Mouse (Mus musculus) intestine, postnatal 0 days (tissue): ENCODE data around the gene Duox2. TPM values are rescaled to one million over a fixed set of nuclear protein-coding genes. Genes with fewer than 3 reads are reported as not detected.

ENCODE experiments used
- ATAC-seq: fragments of 200-750 bp; cut with Nextera tagmentation; 2 replicates; pipeline ENCODE4 v1.8.0; 2017; ENCODE audit warnings: mild to moderate bottlenecking, moderate TSS enrichment, moderate library complexity
- H3K27ac ChIP-seq: fragments of 300-500 bp; sonication (generic); 2 replicates; pipeline ENCODE4 v1.5.1; 2014; ENCODE audit warnings: mild to moderate bottlenecking, low read depth, low read length, moderate library complexity
- H3K27me3 ChIP-seq: fragments of 300-500 bp; sonication (generic); replicated peaks from 2 replicates; pipeline ENCODE4 v1.6.1; 2014; ENCODE audit warnings: low read length, mixed read lengths; ENCODE audit not compliant: control insufficient read depth, insufficient read depth
- H3K36me3 ChIP-seq: fragments of 300-500 bp; sonication (generic); 2 replicates; pipeline ENCODE4 v1.6.1; 2014; ENCODE audit warnings: mild to moderate bottlenecking, moderate library complexity; ENCODE audit not compliant: control insufficient read depth, insufficient read depth
- H3K4me1 ChIP-seq: fragments of 300-500 bp; sonication (generic); replicated peaks from 2 replicates; pipeline ENCODE4 v1.6.1; 2014; ENCODE audit warnings: antibody characterized with exemption, low read length, mixed read lengths; ENCODE audit not compliant: control insufficient read depth, insufficient read depth
- H3K4me2 ChIP-seq: fragments of 300-500 bp; sonication (generic); replicated peaks from 2 replicates; pipeline ENCODE4 v1.6.1; 2014; ENCODE audit warnings: low read depth, mild to moderate bottlenecking, moderate library complexity
- H3K4me3 ChIP-seq: fragments of 300-500 bp; sonication (generic); 2 replicates; pipeline ENCODE4 v1.5.1; 2014; ENCODE audit warnings: low read depth, low read length
- H3K9ac ChIP-seq: fragments of 300-500 bp; sonication (generic); 2 replicates; pipeline ENCODE4 v1.6.1; 2014; ENCODE audit warnings: mild to moderate bottlenecking, low read depth, low read length
- H3K9me3 ChIP-seq: fragments of 300-500 bp; sonication (generic); 2 replicates; pipeline ENCODE4 v1.6.1; 2016; ENCODE audit warnings: mixed run types; ENCODE audit not compliant: control insufficient read depth
- CTCF ChIP-seq: sonication (generic); IDR thresholded peaks from 2 replicates; pipeline ENCODE4 v1.5.1; 2016; ENCODE audit warnings: low read depth, mild to moderate bottlenecking, control low read depth, antibody characterized with exemption, moderate library complexity
- WGBS: fragments of 180-500 bp; shearing (Covaris S2); extraction: QIAGEN DNeasy Blood & Tissue Kit; methylation state at CpG from one replicate; pipeline ENCODE4 v1.1.7; 2014; 5-methylcytosine and 5-hydroxymethylcytosine counted together
- polyA plus RNA-seq: library from polyadenylated mRNA; unstranded; fragments of >200 nt; fragmentation: Nextera tagmentation; extraction: Ambion mirVana; gene quantifications from 2 replicates; pipeline ENCODE4 v1.2.1, GENCODE M21; 2015

Duox2 gene
- polyA plus RNA-seq, 1 experiment from 2014 or later: 0.17 TPM

DNA sequence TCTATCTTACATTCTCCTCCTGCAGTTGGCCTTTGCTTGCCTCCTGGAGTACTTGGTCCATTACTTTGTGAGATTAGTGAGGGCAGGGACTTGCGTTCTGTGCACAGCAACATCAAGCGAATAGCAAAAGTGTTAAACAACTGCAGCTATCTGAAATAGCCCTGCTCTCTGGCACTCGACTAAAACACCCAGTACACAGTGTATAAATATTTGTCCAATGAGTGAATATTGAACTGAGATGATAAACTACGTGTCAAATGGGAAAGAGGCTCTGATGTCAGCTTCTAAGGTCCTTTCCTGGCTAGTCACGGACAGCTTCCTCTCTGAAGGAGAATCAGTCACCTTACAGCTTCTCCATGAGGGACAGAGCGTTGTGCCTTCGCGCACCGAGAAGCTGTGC lies 14.2 kb downstream of the Duox2 start:
- no peak for ATAC-seq
- whole genome bisulfite sequencing: 75% methylated on average over 9 of the region's 9 CpGs
- Histone ChIP-seq H3K4me1 (no peaks in the 10 kb centered on the region), H3K36me3 (no peaks in the 10 kb centered on the region), H3K27me3 (no peaks in the 10 kb centered on the region), H3K4me3 (no peak overlapping the region), H3K9me3 (no peaks in the 10 kb centered on the region), H3K27ac (no peak overlapping the region), H3K4me2 (no peak overlapping the region), H3K9ac (no peak overlapping the region)
- TF ChIP-seq CTCF: no peak

- Histone ChIP-seq H3K4me3 (no peak overlapping the region), H3K27me3 (no peaks in the 10 kb centered on the region), H3K36me3 (no peaks in the 10 kb centered on the region), H3K27ac (no peak overlapping the region), H3K4me2 (no peak overlapping the region), H3K4me1 (no peaks in the 10 kb centered on the region), H3K9me3 (no peaks in the 10 kb centered on the region), H3K9ac (no peak overlapping the region)
- peak; percentile 57; the same call in 1 of the 2 replicates for ATAC-seq
- no peak for TF ChIP-seq CTCF
- WGBS: 63% methylated on average over 3 of the region's 3 CpGs
Measured at GRCm38 (mm10) chr2:122278769-122279168, 19.5 kb downstream of the Duox2 start.

- no peaks in the 10 kb centered on the region for H3K4me1 ChIP-seq
- H3K27me3 ChIP-seq: no peaks in the 10 kb centered on the region
- no peaks in the 10 kb centered on the region for H3K9me3 ChIP-seq
- H3K4me2 ChIP-seq: no peak overlapping the region
- WGBS: 75% methylated on average over 7 of the region's 7 CpGs
- peak; percentile 83 for ATAC-seq
- peak overlapping the region; percentile 47; the same call in 1 of the 2 replicates for H3K27ac ChIP-seq
- peak; percentile 40; the same call in 1 of the 2 replicates for TF ChIP-seq CTCF
- H3K9ac ChIP-seq: no peak overlapping the region
- peaks cover 5% of the 10 kb centered on the region; the same call in 1 of the 2 replicates for H3K36me3 ChIP-seq
- H3K4me3 ChIP-seq: no peak overlapping the region
Measured at GRCm38 (mm10) chr2:122266407-122267193, 31.6 kb downstream of the Duox2 start.

DNA sequence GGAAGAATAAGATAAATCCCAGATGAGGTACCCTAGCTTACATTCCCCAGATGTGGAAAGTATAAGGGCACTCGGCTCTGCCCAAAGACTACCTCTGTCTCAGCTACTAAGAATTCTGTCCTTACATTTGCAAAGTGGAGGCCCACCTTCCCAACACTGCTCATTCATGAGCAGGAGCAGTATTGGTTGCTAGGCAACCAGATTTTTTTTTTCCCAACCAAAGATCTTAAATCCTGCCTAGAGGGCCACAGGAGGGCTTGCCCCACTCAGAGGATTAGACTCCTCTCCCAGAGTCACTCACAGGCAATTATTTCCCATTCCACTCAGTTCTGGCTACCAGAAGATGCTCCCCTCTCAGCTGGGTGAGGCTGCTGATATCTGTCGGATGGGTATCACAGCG lies 33.6 kb downstream of the Duox2 start:
- H3K4me2 ChIP-seq: no peak overlapping the region
- H3K4me3 ChIP-seq: no peak overlapping the region
- H3K27ac ChIP-seq: no peak overlapping the region
- H3K9ac ChIP-seq: no peak overlapping the region
- H3K9me3 ChIP-seq: no peaks in the 10 kb centered on the region
- peaks cover 13% of the 10 kb centered on the region; the same call in 1 of the 2 replicates for H3K36me3 ChIP-seq
- H3K27me3 ChIP-seq: no peaks in the 10 kb centered on the region
- TF ChIP-seq CTCF: no peak
- WGBS: 84% methylated on average over 3 of the region's 3 CpGs
- H3K4me1 ChIP-seq: no peaks in the 10 kb centered on the region
- no peak for ATAC-seq

- Histone ChIP-seq H3K27me3 (no peaks in the 10 kb centered on the region), H3K9me3 (no peaks in the 10 kb centered on the region), H3K27ac (peak overlapping the region; percentile 64; the same call in 1 of the 2 replicates), H3K36me3 (peaks cover 35% of the 10 kb centered on the region; the same call in 1 of the 2 replicates), H3K4me2 (no peak overlapping the region), H3K9ac (no peak overlapping the region), H3K4me3 (no peak overlapping the region), H3K4me1 (no peaks in the 10 kb centered on the region)
- no peak for TF ChIP-seq CTCF
- WGBS: 30% methylated on average over 5 of the region's 5 CpGs
- ATAC-seq: peak; percentile 82
Measured at GRCm38 (mm10) chr2:122260729-122261128, 37.5 kb downstream of the Duox2 start.

DNA sequence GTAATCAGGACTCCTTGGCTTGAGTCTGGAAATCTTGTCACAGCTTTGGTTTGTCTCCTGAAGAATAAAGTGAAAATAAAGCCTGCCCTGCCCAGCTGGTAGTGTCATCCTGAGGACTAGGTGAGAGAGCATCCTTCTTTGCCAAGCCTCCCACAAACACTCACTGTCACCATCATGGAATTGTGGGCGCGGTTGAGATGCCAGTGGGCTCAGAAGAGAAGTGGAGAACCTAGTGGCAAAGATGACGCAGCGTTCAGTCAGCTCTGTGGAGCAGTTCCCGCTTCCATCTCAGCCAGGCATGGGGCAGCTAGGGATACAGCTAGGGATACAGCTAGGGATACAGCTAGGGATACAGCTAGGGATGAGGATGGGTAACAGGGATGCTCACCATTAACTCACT lies 42.3 kb downstream of the Duox2 start:
- Histone ChIP-seq H3K4me3 (no peak overlapping the region), H3K9me3 (no peaks in the 10 kb centered on the region), H3K27me3 (no peaks in the 10 kb centered on the region), H3K27ac (no peak overlapping the region), H3K4me2 (no peak overlapping the region), H3K9ac (no peak overlapping the region), H3K36me3 (peaks cover 40% of the 10 kb centered on the region), H3K4me1 (no peaks in the 10 kb centered on the region)
- WGBS: 97% methylated on average over 5 of the region's 5 CpGs
- TF ChIP-seq CTCF: no peak
- no peak for ATAC-seq
